Mouse (Mus musculus): ENCODE results near the gene Slc13a5. TPM values are rescaled to one million over a fixed set of nuclear protein-coding genes. Genes with fewer than 3 reads are reported as not detected.

Gene Slc13a5
- polyA plus RNA-seq, 1 experiment from 2014 or later, result 0.26 TPM

DNA sequence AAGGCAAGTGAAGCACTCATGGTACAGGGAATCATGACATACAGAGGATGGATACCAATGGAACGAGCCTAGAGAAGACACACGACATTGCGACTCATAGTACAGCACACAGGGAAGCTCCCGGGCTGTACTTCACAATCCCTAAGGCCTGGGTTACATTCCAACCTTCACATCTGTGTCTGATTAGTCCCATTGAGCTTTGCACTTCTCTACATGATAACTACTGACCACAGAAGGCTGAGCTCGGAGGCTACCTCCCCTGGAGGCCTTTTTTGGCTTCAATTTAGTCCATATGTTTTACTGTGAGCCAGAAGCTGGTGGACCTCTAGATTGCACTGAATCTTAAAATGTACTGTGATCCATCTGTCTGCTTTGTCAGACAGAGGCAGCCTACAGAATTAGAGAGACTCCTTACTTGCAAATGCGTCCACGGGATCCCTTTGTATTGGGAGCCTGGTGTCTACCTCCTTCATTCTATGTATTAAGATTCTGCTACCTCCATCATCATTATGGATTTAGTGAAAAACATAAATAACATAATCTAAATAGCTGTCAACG is 21.7 kb downstream of the Slc13a5 start:
- H3K27me3 ChIP-seq, result peaks cover 7% of the 10 kb centered on the region; the same call in 1 of the 2 replicates
- H3K27ac ChIP-seq, result no peak overlapping the region
- WGBS, result 85% methylated on average over 8 of the region's 8 CpGs
- no peak overlapping the region for H3K4me3 ChIP-seq (replicated peaks)
- H3K9me3 ChIP-seq (replicated peaks), result no peaks in the 10 kb centered on the region
- H3K36me3 ChIP-seq, result no peaks in the 10 kb centered on the region
- H3K4me1 ChIP-seq, result no peaks in the 10 kb centered on the region
- no peak for ATAC-seq (replicated peaks; ENCODE audit: low FRiP score)
- H3K4me2 ChIP-seq, result no peak overlapping the region
- no peak overlapping the region for H3K9ac ChIP-seq

DNA sequence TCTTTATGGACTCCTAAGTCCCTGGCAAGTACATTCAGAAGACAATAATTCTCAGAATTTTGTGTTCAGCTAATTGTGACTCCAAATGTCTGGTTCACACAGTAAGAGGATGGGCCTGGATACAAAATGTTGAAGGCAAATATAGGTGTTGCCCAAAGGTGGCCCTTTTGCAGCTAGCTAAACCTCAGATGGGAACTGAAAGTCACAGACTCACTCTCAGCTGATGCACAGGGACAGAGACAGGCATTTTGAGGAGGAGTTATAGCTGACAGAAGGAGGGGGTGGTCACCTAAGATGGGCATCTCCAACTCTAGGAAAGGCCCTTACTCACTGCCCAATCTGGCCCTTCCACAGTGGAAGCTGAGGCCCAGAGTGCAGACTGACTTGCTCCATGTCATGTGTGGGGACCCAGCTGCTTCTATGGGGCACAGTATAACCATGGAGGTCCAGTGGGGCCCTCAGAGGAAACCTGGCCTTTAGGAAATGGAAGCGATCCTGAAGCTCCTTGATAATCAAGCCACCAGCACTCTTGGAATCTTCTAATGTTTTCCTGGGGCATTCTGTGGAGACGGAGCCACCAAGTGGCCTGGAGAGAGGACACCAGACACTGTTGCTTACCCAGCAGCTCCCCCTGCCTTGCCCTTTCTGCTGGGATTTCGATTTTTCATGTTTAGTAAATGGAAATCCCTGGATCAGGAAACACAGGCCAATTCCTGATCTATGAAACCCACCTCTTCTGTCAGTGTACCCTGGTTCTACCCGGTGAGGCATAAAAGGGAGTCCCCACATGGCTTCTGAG is 26.8 kb downstream of the Slc13a5 start:
- Histone ChIP-seq H3K9ac (no peak overlapping the region), H3K4me2 (no peak overlapping the region), H3K36me3 (no peaks in the 10 kb centered on the region), H3K27ac (no peak overlapping the region), H3K9me3 (replicated peaks) (no peaks in the 10 kb centered on the region), H3K27me3 (no peaks in the 10 kb centered on the region), H3K4me1 (no peaks in the 10 kb centered on the region), H3K4me3 (replicated peaks) (no peak overlapping the region)
- no peak for ATAC-seq (replicated peaks; ENCODE audit: low FRiP score)
- WGBS, result 66% methylated on average over 4 of the region's 4 CpGs

DNA sequence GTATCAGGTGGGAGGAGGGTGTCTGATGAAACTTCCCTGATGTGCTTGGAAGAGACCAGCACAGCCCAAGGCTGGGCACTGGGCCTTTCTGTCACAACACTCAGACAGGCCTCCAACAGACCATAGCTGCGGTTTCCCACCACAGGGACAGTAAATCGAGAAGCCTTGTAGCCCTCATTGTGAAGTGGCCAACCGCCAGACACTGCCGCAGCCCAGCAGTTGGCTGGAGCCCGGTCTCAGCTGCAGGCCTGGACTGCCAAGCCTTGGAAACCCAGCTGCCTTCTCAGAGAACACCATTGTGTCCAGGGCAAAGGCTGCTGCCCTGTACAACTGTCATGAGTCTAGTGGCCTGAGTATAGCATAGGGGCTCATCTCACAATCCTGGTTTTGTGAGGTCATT is 33.0 kb downstream of the Slc13a5 start:
- no peak overlapping the region for H3K9ac ChIP-seq
- ATAC-seq (replicated peaks; ENCODE audit: low FRiP score), result no peak

DNA sequence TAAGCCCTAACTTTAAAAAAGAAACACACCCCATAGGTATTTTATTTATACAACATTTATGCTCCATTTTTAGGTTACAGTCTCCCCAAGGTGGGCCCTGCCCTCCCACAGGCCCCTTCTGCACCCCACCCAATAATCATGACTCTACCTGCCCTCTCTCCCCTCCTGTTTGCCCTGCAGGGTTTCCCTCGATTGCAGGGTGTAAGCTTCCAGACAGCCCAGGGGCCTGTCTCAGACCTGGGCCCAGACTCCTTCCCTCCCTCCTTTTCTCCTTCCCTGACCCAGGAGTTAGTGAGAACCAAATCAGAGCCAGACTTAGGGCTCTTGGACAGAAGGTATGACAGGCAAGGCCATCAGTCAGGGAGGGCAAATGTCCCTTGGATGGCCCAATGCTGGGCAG is 34.0 kb downstream of the Slc13a5 start:
- Histone ChIP-seq H3K4me2 (no peak overlapping the region), H3K27ac (no peak overlapping the region), H3K9ac (no peak overlapping the region), H3K27me3 (no peaks in the 10 kb centered on the region), H3K9me3 (replicated peaks) (no peaks in the 10 kb centered on the region), H3K36me3 (no peaks in the 10 kb centered on the region), H3K4me3 (replicated peaks) (no peak overlapping the region), H3K4me1 (no peaks in the 10 kb centered on the region)
- no peak for ATAC-seq (replicated peaks; ENCODE audit: low FRiP score)
- WGBS, result 59% methylated on average over 1 of the region's 1 CpGs

More for the DNA sequence above, 33.0 kb downstream of the Slc13a5 start:
- Histone ChIP-seq H3K9me3 (replicated peaks) (no peaks in the 10 kb centered on the region), H3K4me2 (no peak overlapping the region), H3K36me3 (no peaks in the 10 kb centered on the region), H3K4me1 (no peaks in the 10 kb centered on the region), H3K27me3 (no peaks in the 10 kb centered on the region), H3K4me3 (replicated peaks) (no peak overlapping the region), H3K27ac (no peak overlapping the region)
- WGBS, result 55% methylated on average over 5 of the region's 5 CpGs

DNA sequence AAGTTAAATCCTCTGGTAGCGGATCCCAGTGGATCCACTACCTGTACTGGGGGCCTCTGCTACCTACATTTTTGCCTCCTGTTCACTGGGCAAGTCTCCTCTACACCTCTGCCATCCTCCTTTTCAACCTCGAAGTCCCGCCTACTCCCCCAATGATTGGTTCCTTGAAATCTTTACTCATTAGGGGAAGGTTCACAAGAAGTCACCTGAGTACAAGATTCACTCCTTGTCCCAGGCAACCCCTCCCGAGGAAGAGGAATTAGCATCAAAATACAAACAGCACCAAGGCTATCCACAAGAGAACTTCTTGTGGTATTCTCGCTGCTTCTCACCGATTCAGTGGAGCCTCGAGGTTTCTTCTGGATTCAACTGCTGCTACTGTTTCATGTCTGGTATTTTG is 35.0 kb downstream of the Slc13a5 start:
- no peaks in the 10 kb centered on the region for H3K27me3 ChIP-seq
- WGBS, result 82% methylated on average over 7 of the region's 7 CpGs
- no peaks in the 10 kb centered on the region for H3K4me1 ChIP-seq
- ATAC-seq (replicated peaks; ENCODE audit: low FRiP score), result no peak
- H3K4me2 ChIP-seq, result no peak overlapping the region
- no peaks in the 10 kb centered on the region for H3K9me3 ChIP-seq (replicated peaks)
- H3K9ac ChIP-seq, result no peak overlapping the region
- H3K36me3 ChIP-seq, result no peaks in the 10 kb centered on the region
- no peak overlapping the region for H3K27ac ChIP-seq
- no peak overlapping the region for H3K4me3 ChIP-seq (replicated peaks)

DNA sequence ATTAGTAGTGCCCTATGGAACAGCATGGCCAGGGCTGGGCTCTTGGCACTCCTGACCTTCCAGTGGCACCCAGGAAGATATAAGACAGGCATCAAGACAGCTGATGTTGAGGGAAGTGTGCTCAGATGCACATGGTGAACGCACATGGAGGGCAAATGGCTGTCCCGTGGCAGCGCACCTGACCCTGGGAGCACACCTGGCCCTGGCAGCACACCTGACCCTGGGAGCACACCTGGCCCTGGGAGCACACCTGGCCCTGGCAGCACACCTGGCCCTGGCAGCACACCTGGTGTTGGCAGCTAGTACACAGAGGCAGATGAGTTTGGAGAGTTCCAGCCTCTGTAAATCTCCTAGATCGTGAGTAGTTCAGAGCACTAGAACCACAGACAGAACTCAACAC is 38.5 kb downstream of the Slc13a5 start:
- Histone ChIP-seq H3K9me3 (replicated peaks) (no peaks in the 10 kb centered on the region), H3K4me2 (no peak overlapping the region), H3K4me1 (peaks cover 2% of the 10 kb centered on the region; the same call in 1 of the 2 replicates), H3K27me3 (no peaks in the 10 kb centered on the region), H3K4me3 (replicated peaks) (no peak overlapping the region), H3K27ac (no peak overlapping the region), H3K9ac (no peak overlapping the region), H3K36me3 (no peaks in the 10 kb centered on the region)
- no peak for ATAC-seq (replicated peaks; ENCODE audit: low FRiP score)
- 93% methylated on average over 4 of the region's 4 CpGs for WGBS

DNA sequence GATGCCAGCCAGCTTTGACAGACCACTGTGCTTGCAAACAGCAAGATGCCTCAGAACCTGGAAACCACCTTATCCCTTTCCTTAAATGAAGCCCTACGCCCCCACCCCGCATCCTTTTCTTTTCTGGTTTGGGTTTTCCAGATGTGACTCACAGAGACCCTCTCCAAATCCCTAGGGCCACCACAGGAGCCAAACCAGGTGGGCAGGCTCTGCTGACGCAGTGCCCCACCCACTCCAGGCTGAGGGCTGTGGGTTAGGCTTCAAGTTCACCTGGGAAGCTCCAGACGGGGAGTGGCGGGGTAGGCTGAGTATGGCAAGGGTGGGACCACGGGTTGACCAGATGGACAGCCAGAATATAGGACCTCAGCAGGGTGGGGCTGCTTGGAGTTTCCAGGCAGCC is 40.1 kb downstream of the Slc13a5 start:
- Histone ChIP-seq H3K4me2 (no peak overlapping the region), H3K9me3 (replicated peaks) (no peaks in the 10 kb centered on the region), H3K27ac (no peak overlapping the region), H3K4me3 (replicated peaks) (no peak overlapping the region), H3K9ac (no peak overlapping the region), H3K27me3 (no peaks in the 10 kb centered on the region), H3K36me3 (no peaks in the 10 kb centered on the region), H3K4me1 (peaks cover 2% of the 10 kb centered on the region; the same call in 1 of the 2 replicates)
- no peak for ATAC-seq (replicated peaks; ENCODE audit: low FRiP score)
- 83% methylated on average over 6 of the region's 6 CpGs for WGBS

DNA sequence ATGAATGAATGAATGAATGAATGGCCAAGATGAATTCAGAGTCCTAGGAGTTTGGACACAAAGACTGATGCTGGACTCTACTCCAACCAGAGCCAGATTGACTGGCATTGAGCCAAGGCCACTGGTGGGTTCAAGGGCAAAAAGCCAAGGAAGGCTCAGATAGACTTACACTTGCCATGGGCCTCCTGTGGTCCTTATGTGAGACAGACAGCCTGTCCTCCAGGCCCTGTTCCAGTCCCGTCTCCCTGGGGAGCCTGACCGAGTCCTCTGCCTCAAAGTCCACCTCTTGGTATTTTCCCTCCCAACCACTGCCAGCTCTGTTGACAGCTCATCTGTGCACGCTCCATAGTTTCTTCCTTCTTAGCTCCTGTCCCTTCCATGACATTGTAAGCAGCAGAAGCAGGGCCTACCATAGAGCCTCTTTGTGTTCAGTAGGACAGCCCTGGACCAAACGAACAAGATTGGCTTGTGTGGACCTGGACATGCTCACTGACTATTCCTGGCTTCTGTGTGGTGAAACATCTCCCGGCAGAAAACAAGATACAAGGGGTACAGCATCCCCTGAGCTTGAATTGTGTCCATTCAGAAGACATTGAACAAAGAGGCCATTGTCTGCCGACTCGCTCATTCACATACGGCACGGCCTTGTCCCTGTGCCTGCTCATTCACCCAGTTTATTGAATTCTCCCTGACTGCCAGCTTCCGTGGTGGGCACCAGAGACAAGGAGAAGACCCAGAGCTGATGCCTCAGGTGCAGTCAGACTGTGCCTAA is 40.8 kb downstream of the Slc13a5 start:
- Histone ChIP-seq H3K4me3 (replicated peaks) (no peak overlapping the region), H3K27me3 (no peaks in the 10 kb centered on the region), H3K27ac (no peak overlapping the region), H3K9me3 (replicated peaks) (no peaks in the 10 kb centered on the region), H3K9ac (no peak overlapping the region), H3K36me3 (no peaks in the 10 kb centered on the region), H3K4me1 (peaks cover 2% of the 10 kb centered on the region; the same call in 1 of the 2 replicates), H3K4me2 (no peak overlapping the region)
- ATAC-seq (replicated peaks; ENCODE audit: low FRiP score), result no peak
- 80% methylated on average over 10 of the region's 10 CpGs for WGBS

DNA sequence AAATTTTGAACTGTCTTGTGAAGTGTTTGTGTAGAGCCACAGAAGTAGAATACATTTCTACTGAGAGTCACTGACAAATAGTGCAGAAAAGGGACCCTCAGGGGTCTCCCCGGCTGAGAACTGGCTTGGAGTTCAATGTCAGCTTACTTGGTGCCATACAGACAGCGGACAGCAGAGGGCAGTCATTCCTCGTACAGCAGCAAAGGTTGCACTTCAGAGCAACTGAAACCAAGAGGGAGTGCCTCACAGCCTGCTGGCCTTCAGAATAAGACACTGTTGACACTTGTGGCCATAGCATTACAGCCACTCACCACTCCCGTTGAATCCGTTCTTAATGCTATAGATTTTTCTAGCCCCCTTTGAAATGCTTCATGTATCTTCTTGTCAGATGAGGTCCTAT is 42.2 kb downstream of the Slc13a5 start:
- WGBS, result 11% methylated on average over 5 of the region's 5 CpGs
- H3K9me3 ChIP-seq (replicated peaks), result no peaks in the 10 kb centered on the region
- H3K4me1 ChIP-seq, result peaks cover 2% of the 10 kb centered on the region; the same call in 1 of the 2 replicates
- no peak overlapping the region for H3K4me3 ChIP-seq (replicated peaks)
- no peak overlapping the region for H3K27ac ChIP-seq
- H3K4me2 ChIP-seq, result no peak overlapping the region
- no peak overlapping the region for H3K9ac ChIP-seq
- H3K36me3 ChIP-seq, result no peaks in the 10 kb centered on the region
- no peak for ATAC-seq (replicated peaks; ENCODE audit: low FRiP score)
- H3K27me3 ChIP-seq, result no peaks in the 10 kb centered on the region

DNA sequence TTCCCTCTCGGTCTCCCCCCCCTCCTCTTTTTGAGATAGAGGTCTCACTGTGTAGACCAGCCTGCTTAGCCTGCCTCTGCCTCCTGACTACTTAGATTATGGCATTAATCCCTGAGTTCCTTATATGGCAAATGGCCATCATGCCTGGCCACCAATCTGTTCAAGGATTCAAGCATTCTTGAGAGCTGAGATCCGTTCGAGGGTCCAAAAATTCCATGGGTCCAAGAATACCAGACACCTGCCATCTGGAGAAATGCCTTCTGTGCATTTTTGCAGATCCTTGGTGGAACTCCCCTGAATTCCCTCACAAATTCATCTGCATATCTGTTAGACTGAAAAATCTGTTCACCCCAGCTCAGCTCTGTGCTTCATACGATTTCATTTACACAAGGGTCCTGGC is 43.6 kb downstream of the Slc13a5 start:
- 89% methylated on average over 4 of the region's 4 CpGs for WGBS
- Histone ChIP-seq H3K27me3 (no peaks in the 10 kb centered on the region), H3K27ac (no peak overlapping the region), H3K9ac (no peak overlapping the region), H3K4me3 (replicated peaks) (no peak overlapping the region), H3K4me2 (no peak overlapping the region), H3K4me1 (peaks cover 2% of the 10 kb centered on the region; the same call in 1 of the 2 replicates), H3K36me3 (no peaks in the 10 kb centered on the region), H3K9me3 (replicated peaks) (no peaks in the 10 kb centered on the region)
- ATAC-seq (replicated peaks; ENCODE audit: low FRiP score), result no peak

DNA sequence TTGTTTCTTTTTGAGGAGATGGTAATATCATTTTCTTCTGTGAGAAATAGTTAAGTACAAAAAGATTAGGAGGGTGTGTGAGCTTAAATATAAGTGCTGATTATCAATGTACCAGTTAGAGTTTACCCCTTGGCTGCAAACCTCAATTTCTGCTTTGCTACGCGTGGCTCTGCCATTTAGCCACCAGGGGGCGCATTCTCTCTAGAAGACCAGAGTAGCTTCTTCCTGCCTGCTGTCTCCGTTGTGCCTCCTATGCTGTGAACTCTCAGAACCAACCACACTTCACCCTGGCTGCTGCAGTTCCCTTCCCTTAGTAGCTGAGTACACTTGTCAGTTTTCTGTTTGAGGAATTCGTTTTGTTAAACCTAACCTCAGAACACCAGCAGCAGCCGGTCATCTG is 45.7 kb downstream of the Slc13a5 start:
- Histone ChIP-seq H3K9ac (no peak overlapping the region), H3K9me3 (replicated peaks) (no peaks in the 10 kb centered on the region), H3K4me3 (replicated peaks) (no peak overlapping the region), H3K4me2 (no peak overlapping the region), H3K36me3 (no peaks in the 10 kb centered on the region), H3K27me3 (no peaks in the 10 kb centered on the region), H3K27ac (no peak overlapping the region), H3K4me1 (peaks cover 8% of the 10 kb centered on the region; the same call in 1 of the 2 replicates)
- 16% methylated on average over 6 of the region's 6 CpGs for WGBS
- no peak for ATAC-seq (replicated peaks; ENCODE audit: low FRiP score)

DNA sequence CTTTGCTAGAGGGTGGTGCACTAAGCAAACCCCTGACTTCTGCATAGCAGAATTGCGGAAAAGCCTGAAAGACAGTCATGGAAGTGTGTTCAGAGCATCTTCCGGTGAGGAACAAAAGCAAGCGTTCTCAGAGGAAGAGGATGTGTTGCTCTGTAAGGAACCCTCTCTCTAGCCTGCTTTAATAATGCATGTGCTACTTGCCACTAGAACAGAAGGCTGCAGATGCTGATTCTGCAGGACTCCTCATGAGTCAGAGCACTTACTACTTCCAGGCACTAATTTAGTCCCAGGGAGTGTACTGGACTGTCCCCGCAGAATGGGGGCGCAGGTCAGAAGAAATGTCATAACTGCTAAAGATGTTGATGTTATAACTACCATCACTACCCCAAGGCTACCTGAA is 49.9 kb downstream of the Slc13a5 start:
- Histone ChIP-seq H3K4me3 (replicated peaks) (no peak overlapping the region), H3K36me3 (peaks cover 10% of the 10 kb centered on the region), H3K27ac (no peak overlapping the region), H3K4me2 (no peak overlapping the region), H3K27me3 (no peaks in the 10 kb centered on the region), H3K4me1 (peaks cover 19% of the 10 kb centered on the region), H3K9ac (no peak overlapping the region), H3K9me3 (replicated peaks) (no peaks in the 10 kb centered on the region)
- no peak for ATAC-seq (replicated peaks; ENCODE audit: low FRiP score)
- 82% methylated on average over 5 of the region's 5 CpGs for WGBS

Measured in kidney, embryonic 15.5 days (tissue).